Mouse (Mus musculus): ENCODE results near the gene Sar1b. TPM values are rescaled to one million over a fixed set of nuclear protein-coding genes. Genes with fewer than 3 reads are reported as not detected.
"Not testable (repeated sequence)": the region's sequence is repeated elsewhere in the genome, so short reads cannot be mapped to it uniquely, and the experiment has no call there.

Gene Sar1b
- polyA plus RNA-seq, 1 experiment: 91.1 TPM

DNA sequence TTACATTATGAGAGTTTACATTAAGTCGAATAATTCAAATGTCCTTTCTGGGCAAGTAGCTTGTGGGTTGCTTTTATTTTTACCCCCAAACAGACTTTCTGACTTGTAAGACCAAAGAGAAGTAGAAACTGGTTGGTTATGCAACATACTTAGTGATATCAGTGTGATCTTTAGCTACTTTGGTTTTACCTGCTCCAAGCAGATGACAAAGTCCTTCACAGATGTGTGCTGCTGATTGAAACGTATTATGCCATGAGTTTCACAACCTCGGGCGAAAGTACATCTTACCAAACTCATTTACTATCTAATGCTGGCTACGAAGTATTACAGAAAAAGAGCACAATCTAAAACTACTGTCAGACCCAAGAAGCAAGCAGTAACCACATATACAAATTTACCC lies 5.9 kb upstream of the Sar1b start:
- TF ChIP-seq CTCF (IDR thresholded peaks at IDR 0.05; ENCODE audit: borderline replicate concordance, extremely low read depth, insufficient read depth, insufficient read length) (no peak), POLR2A (IDR thresholded peaks at IDR 0.05; ENCODE audit: borderline replicate concordance, extremely low read depth, insufficient read depth, insufficient read length, poor library complexity, severe bottlenecking) (no peak)
- no peak for DNase-seq (ENCODE audit: low read depth)

DNA sequence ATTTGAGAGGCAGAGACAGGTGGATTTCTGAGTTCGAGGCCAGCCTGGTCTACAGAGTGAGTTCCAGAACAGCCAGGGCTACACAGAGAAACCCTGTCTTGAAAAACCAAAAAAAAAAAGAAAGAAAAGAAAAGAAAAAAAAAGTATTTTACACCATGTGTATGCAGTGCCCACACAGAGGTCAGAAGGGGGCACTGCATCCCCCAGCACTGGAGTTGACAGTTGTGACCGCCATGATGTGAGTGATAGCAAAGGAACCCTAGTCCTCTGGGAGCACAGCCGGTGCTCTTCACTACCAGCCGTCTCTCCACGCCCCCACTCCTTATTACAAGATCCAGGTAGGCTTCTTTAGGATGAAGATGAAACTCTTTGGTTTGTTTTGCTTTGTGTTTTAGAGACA lies 5.3 kb upstream of the Sar1b start:
- DNase-seq (ENCODE audit: low read depth): not testable (repeated sequence)

DNA sequence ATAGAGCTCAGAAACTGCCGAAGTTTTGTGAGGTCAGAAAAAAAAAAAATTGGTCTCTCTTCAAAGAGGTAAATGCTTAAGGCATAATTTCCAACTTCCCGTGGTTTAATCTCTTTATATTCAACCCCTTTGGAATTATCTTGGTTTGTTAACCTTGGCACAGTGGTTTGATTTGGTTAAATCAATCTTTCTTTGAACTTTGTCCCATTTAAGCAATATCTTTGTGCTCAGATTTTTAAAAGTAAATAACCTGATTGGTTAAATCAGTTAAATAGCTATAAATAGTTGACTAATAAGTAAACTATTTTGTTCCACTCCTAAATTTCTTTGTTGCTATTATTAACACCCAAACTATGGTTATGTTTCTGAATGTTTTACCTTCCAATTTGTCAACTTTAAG lies 4.2 kb upstream of the Sar1b start:
- no peak for DNase-seq (ENCODE audit: low read depth)
- TF ChIP-seq CTCF (IDR thresholded peaks at IDR 0.05; ENCODE audit: borderline replicate concordance, extremely low read depth, insufficient read depth, insufficient read length): no peak
- no peak for TF ChIP-seq POLR2A (IDR thresholded peaks at IDR 0.05; ENCODE audit: borderline replicate concordance, extremely low read depth, insufficient read depth, insufficient read length, poor library complexity, severe bottlenecking)

DNA sequence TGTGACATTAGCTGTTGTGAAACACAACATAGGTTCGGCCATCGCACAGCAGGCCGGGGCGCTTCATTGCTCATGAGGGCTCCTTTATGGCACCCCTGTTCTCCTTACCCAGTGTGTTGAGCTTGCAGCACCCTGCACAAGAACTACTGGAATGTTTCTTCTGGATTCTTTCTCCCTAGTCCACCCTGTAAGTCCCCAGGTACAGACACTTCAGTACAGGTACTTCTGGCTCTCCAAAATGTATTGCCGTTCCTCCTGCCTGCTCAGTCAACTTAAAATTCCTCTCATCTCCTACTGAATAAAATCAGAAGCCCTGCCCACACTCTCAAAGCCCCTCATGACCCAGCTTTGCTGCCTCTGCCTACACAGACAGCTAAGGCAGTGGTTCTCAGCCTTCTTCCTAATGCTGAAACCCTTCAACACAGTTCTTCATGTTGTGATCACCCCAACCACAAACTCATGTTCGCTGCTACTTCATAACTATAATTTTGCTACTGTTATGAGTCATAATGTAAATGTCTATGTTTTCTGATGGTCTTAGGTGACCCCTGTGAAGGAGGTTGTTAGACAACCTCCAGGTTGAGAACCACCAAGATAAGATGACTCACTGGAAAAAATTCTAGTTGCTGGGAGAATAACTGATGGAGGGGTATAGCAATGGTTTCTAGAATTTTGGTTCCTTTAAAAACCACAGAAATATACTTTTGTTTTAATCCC lies 3.4 kb upstream of the Sar1b start:
- no peak for DNase-seq (ENCODE audit: low read depth)
- TF ChIP-seq CTCF (IDR thresholded peaks at IDR 0.05; ENCODE audit: borderline replicate concordance, extremely low read depth, insufficient read depth, insufficient read length) (no peak), POLR2A (IDR thresholded peaks at IDR 0.05; ENCODE audit: borderline replicate concordance, extremely low read depth, insufficient read depth, insufficient read length, poor library complexity, severe bottlenecking) (no peak)

DNA sequence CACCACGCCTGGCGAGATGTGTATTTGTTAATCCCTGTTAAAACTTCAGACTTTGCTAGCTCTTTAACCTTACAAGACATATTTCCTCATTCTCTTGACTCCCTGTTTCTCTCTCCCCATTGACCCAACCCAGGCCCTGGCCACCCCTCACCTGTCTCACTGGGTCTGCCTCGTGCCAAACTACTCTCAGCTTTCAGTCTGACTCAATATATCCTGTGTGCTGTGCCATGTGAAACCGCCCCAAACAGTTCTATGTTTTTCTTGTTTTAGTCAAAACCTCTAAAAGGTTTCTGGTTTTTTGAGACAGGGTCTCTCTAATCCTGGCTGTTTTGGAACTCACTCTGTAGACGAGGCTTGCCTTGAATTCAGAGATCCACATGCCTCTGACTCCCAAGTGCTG lies 2.2 kb upstream of the Sar1b start:
- no peak for DNase-seq (ENCODE audit: low read depth)
- TF ChIP-seq CTCF (IDR thresholded peaks at IDR 0.05; ENCODE audit: borderline replicate concordance, extremely low read depth, insufficient read depth, insufficient read length) (no peak), POLR2A (IDR thresholded peaks at IDR 0.05; ENCODE audit: borderline replicate concordance, extremely low read depth, insufficient read depth, insufficient read length, poor library complexity, severe bottlenecking) (no peak)

DNA sequence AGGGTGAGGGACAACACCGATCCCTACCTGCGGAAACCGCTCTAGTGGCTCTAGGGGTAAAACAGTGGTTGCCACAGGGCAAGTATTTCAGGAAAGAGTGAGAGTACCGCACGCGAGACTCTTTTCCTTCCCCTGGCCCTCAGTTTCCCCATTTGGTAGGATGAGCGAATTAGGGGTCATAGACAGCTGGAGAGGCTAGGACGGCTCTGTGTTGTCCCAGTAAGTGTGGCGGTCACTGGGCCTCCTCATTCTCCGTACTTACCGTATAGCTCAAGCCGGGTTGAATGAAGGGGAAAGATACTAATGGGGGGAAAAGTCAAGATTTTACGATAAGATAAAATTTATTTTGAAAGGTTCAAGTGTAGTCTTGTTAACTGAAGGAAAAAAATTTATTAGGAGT lies 468 bp downstream of the Sar1b start:
- TF ChIP-seq CTCF (IDR thresholded peaks at IDR 0.05; ENCODE audit: borderline replicate concordance, extremely low read depth, insufficient read depth, insufficient read length) (no peak), POLR2A (IDR thresholded peaks at IDR 0.05; ENCODE audit: borderline replicate concordance, extremely low read depth, insufficient read depth, insufficient read length, poor library complexity, severe bottlenecking) (no peak)
- DNase-seq (ENCODE audit: low read depth): no peak

DNA sequence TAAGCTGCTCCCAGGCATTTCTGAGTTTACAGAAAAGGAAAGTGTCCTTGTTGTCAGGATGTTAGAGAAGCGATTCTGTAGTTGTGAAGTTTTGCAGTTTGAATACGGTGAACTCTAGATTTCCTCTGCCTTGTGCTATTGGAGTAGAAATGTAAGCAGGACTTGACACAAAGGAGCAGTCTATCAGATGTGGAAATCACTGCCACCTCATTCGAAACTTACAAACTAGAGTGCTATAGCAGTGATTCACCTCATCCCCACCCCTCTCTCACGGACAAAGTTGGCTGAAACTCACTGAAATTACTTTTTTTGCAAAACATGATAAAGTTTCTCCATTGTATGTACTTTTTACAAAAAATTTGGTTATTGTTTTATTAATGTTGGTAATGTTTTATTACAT lies 1.3 kb downstream of the Sar1b start:
- TF ChIP-seq POLR2A (IDR thresholded peaks at IDR 0.05; ENCODE audit: borderline replicate concordance, extremely low read depth, insufficient read depth, insufficient read length, poor library complexity, severe bottlenecking): no peak
- no peak for TF ChIP-seq CTCF (IDR thresholded peaks at IDR 0.05; ENCODE audit: borderline replicate concordance, extremely low read depth, insufficient read depth, insufficient read length)
- no peak for DNase-seq (ENCODE audit: low read depth)

DNA sequence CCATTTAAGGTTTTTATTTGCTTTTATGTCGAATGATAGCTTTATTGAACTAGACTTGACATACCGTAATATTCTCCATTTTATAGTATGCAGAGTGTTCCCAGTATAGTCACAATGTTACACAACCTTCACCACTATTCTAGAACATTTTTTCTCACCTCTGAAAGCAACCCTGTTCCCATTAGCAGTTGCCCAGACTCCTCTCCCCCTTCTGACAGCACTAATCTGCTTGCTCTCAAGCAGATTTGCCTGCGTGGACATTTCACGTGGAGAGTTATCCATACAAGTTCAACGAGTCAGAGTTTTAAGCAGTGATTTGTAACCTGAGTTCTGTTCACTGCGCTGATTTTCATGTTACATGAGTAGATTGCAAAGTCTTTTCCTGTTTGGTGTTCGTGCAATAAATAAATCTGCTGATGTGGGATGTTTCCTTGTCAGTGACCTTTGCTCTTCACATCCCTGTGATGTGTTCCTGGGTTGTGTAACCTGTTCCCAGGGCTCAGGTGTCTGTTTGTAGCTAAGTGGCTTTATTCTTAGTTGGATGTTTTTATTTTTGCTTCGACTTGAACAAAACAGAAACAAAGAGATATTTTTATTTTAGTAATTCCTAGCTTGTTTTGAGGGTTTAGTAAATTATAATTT lies 4.2 kb downstream of the Sar1b start:
- TF ChIP-seq CTCF (IDR thresholded peaks at IDR 0.05; ENCODE audit: borderline replicate concordance, extremely low read depth, insufficient read depth, insufficient read length): no peak
- TF ChIP-seq POLR2A (IDR thresholded peaks at IDR 0.05; ENCODE audit: borderline replicate concordance, extremely low read depth, insufficient read depth, insufficient read length, poor library complexity, severe bottlenecking): no peak
- no peak for DNase-seq (ENCODE audit: low read depth)

DNA sequence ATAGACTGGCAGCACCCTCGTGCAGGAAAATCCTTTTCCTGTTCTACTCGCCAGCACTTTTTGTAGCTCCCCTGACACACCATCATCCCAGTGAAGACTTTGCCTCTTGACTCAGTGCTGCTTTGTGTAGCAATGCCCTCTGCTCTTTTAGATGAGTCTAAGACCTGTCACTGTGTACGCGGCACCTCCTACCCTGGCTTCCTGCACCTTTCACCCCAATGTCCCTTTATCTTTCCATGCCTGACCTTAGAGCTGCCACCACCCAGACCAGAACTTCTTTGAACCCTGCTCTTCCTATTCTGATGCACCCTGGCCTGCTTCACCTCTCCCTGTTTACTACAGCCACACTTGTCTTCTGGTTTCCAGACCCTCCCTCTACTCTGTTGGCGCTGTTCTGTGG lies 4.8 kb downstream of the Sar1b start:
- TF ChIP-seq POLR2A (IDR thresholded peaks at IDR 0.05; ENCODE audit: borderline replicate concordance, extremely low read depth, insufficient read depth, insufficient read length, poor library complexity, severe bottlenecking): no peak
- TF ChIP-seq CTCF (IDR thresholded peaks at IDR 0.05; ENCODE audit: borderline replicate concordance, extremely low read depth, insufficient read depth, insufficient read length): no peak
- no peak for DNase-seq (ENCODE audit: low read depth)

DNA sequence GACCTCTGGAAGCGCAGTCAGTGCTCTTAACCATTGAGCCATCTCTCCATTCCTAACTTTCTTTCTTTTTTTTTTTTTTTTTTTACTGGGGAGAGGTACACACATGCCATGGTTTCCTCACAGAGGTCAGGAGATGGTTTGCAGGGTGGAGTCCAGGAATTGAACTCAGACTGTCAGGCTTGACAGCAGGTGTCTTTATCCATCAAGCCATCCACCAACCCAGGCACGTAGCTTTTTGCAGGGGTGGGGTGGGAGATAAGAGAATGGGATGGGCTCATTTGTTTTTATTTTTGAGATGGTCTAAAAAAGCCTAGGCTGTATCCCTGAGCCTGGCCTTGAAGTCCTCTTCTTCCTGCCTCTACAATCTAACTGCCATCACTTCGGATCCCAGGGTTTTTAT lies 12.0 kb downstream of the Sar1b start:
- no peak for DNase-seq (ENCODE audit: low read depth)
- TF ChIP-seq CTCF (IDR thresholded peaks at IDR 0.05; ENCODE audit: borderline replicate concordance, extremely low read depth, insufficient read depth, insufficient read length) (no peak), POLR2A (IDR thresholded peaks at IDR 0.05; ENCODE audit: borderline replicate concordance, extremely low read depth, insufficient read depth, insufficient read length, poor library complexity, severe bottlenecking) (no peak)

DNA sequence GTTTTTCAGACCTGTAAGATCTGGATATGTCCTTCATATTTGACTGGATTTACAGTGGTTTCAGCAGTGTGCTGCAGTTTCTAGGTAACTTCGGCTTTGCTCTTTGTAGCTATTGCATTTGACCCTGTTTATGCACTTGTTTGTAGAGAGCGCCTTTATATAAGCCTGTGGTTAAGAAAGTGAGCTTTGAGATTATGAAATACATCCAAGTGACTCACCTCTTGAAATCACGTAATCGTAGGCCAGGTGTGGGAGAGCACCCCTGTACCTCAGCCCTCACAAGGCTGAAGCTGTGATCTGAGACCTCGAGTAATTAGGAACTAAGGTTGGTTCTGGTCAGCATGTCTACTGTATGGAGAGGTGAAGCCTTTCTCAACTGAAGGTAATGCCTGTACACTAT lies 14.0 kb downstream of the Sar1b start:
- TF ChIP-seq CTCF (IDR thresholded peaks at IDR 0.05; ENCODE audit: borderline replicate concordance, extremely low read depth, insufficient read depth, insufficient read length) (no peak), POLR2A (IDR thresholded peaks at IDR 0.05; ENCODE audit: borderline replicate concordance, extremely low read depth, insufficient read depth, insufficient read length, poor library complexity, severe bottlenecking) (no peak)

DNA sequence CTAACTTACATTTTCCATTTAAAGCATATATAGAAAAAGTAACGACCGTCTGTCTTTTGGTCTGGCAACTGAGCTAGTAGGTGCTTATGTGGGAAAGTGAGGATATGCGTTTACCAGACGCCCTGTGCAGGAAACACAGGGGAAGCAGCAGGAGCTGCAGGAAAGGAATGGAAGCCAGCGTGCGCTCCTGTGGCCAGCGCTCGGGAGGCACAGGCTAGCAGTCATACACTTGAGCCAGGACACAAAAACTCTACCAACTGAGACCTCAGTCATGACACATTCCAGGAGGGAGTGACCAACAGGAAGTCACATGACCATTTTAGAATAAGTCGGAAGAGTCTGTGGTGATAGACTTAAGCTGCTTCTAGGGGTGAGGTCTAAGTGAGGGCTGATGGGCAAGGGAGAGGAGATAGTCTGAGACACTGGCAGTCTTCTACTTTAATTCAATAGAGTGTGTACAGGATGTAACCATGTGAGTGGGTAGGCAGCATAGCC lies 17.3 kb downstream of the Sar1b start:
- no peak for DNase-seq (ENCODE audit: low read depth)
- TF ChIP-seq CTCF (IDR thresholded peaks at IDR 0.05; ENCODE audit: borderline replicate concordance, extremely low read depth, insufficient read depth, insufficient read length) (no peak), POLR2A (IDR thresholded peaks at IDR 0.05; ENCODE audit: borderline replicate concordance, extremely low read depth, insufficient read depth, insufficient read length, poor library complexity, severe bottlenecking) (no peak)

More for the DNA sequence above, 14.0 kb downstream of the Sar1b start:
- no peak for DNase-seq (ENCODE audit: low read depth)
